Mouse (Mus musculus) spleen, postnatal 10 days (tissue): ENCODE measurements around the gene Vmn2r58.
"Not testable (repeated sequence)": the region's sequence is repeated elsewhere in the genome, so short reads cannot be mapped to it uniquely, and the experiment has no call there.

Experiments used
- DNase-seq, 2 experiments: peaks; one replicate each; pipeline ENCODE4 v3.0.0; 2021 to 2022; ENCODE audit warnings: low spot score in 2 of 2

Vmn2r58 gene

GRCm38 (mm10) chr7:41872612-41873011, at the start of gene Vmn2r58:
Gene Vmn2r58 (minus strand): TSS chr7:41872712.
- not testable (repeated sequence) for DNase-seq
